Mouse (Mus musculus) kidney, postnatal 0 days (tissue): ENCODE measurements around the gene Abt1. TPM values are rescaled to one million over a fixed set of nuclear protein-coding genes. Genes with fewer than 3 reads are reported as not detected.
A peak's percentile ranks its signal among the peaks of the same experiment; 100 is the strongest.
"Not testable (repeated sequence)": the region's sequence is repeated elsewhere in the genome, so short reads cannot be mapped to it uniquely, and the experiment has no call there.

Experiments
- ATAC-seq: fragments of 200-750 bp; cut with Nextera tagmentation; replicated peaks from 2 replicates; pipeline ENCODE4 v1.8.0; 2017; ENCODE audit warnings: low read depth, moderate number of reproducible peaks, moderate TSS enrichment, moderate library complexity; ENCODE audit not compliant: low FRiP score
- DNase-seq: peaks from one replicate; pipeline ENCODE4 v3.0.0-alpha.2; 2016; ENCODE audit warnings: low spot score
- H3K27ac ChIP-seq: fragments of 300-500 bp; sonication (generic); 2 replicates; pipeline ENCODE4 v1.5.1; 2014; ENCODE audit warnings: mild to moderate bottlenecking
- H3K27me3 ChIP-seq: fragments of 300-500 bp; sonication (generic); 2 replicates; pipeline ENCODE4 v1.6.1; 2014; ENCODE audit warnings: low read length, mixed read lengths; ENCODE audit not compliant: insufficient read depth
- H3K36me3 ChIP-seq: fragments of 300-500 bp; sonication (generic); 2 replicates; pipeline ENCODE4 v1.6.1; 2014; ENCODE audit warnings: low read length, mixed read lengths; ENCODE audit not compliant: insufficient read depth
- H3K4me1 ChIP-seq: fragments of 300-500 bp; sonication (generic); replicated peaks from 2 replicates; pipeline ENCODE4 v1.6.1; 2014; ENCODE audit warnings: antibody characterized with exemption, low read length, mixed read lengths; ENCODE audit not compliant: insufficient read depth
- H3K4me2 ChIP-seq: fragments of 300-500 bp; sonication (generic); 2 replicates; pipeline ENCODE4 v1.6.1; 2014; ENCODE audit warnings: mild to moderate bottlenecking, low read length, moderate library complexity, mixed read lengths
- H3K4me3 ChIP-seq: fragments of 300-500 bp; sonication (generic); replicated peaks from 2 replicates; pipeline ENCODE4 v1.5.1; 2014; ENCODE audit warnings: low read depth, low read length
- H3K9ac ChIP-seq: fragments of 300-500 bp; sonication (generic); 2 replicates; pipeline ENCODE4 v1.6.1; 2014; ENCODE audit warnings: low read depth, low read length
- H3K9me3 ChIP-seq: fragments of 300-500 bp; sonication (generic); replicated peaks from 2 replicates; pipeline ENCODE4 v1.6.1; 2016; ENCODE audit warnings: low read length, inconsistent platforms, mixed read lengths
- CTCF ChIP-seq: IDR thresholded peaks from 2 replicates; pipeline ENCODE4 v1.5.1; 2016; ENCODE audit warnings: antibody characterized with exemption, low read depth, mild to moderate bottlenecking, moderate library complexity
- WGBS: fragments of 180-500 bp; shearing (Covaris S2); extraction: QIAGEN DNeasy Blood & Tissue Kit; methylation state at CpG from one replicate; pipeline ENCODE4 v1.1.7; 2014; 5-methylcytosine and 5-hydroxymethylcytosine counted together
- polyA plus RNA-seq: library from polyadenylated mRNA; unstranded; fragments of >200 nt; fragmentation: Nextera tagmentation; extraction: Ambion mirVana; gene quantifications from 2 replicates; pipeline ENCODE4 v1.2.1, GENCODE M21; 2015

Gene Abt1
- polyA plus RNA-seq, 1 experiment from 2014 or later, result 10.0 TPM

GRCm38 (mm10) chr13:23400771-23401682 is 22.6 kb downstream of the Abt1 start:
- no peak for TF ChIP-seq CTCF
- Histone ChIP-seq H3K36me3 (no peaks in the 10 kb centered on the region), H3K27me3 (0 out of 2 replicates have a peak, but pooled peaks cover 10% of the 10 kb centered on the region), H3K27ac (no peak overlapping the region), H3K4me3 (no peak overlapping the region; the same call in 1 of the 2 replicates), H3K9me3 (no peaks in the 10 kb centered on the region), H3K4me1 (peaks cover 2% of the 10 kb centered on the region; the same call in 1 of the 2 replicates), H3K9ac (no peak overlapping the region), H3K4me2 (peak overlapping the region; percentile 68; the same call in 1 of the 2 replicates)
- WGBS, result 12% methylated on average over 24 of the region's 24 CpGs
- DNase-seq, result no peak
- no peak for ATAC-seq

DNA sequence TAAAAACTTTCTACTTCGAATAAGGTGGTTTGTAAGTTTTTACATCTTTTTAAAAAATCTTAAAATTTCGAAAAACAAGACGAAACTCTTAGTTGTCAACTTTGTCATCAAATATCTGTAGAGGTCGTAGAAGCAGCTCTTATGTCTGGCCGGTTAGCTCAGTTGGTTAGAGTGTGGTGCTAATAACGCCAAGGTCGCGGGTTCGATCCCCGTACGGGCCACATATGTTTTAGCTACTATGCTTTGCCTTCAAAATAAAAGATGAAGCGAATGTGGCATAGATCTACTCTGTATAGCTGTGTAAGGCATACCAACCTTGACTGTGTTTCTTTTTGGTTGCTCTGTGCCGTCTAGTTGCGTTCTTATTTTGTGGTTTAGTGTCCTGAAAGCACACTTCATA is 26.8 kb downstream of the Abt1 start:
- not testable (repeated sequence) for ATAC-seq, H3K4me2 ChIP-seq, DNase-seq, H3K9ac ChIP-seq, H3K27ac ChIP-seq, H3K4me3 ChIP-seq, H3K9me3 ChIP-seq, H3K36me3 ChIP-seq, H3K4me1 ChIP-seq
- peaks cover 25% of the 10 kb centered on the region; the same call in 1 of the 2 replicates for H3K27me3 ChIP-seq
- 18% methylated on average over 14 of the region's 14 CpGs for WGBS

GRCm38 (mm10) chr13:23396246-23396703 is 27.4 kb downstream of the Abt1 start:
- Histone ChIP-seq H3K4me1 (peaks cover 4% of the 10 kb centered on the region; the same call in 1 of the 2 replicates), H3K9ac (no peak overlapping the region), H3K27me3 (peaks cover 25% of the 10 kb centered on the region; the same call in 1 of the 2 replicates), H3K27ac (no peak overlapping the region), H3K4me2 (peak overlapping the region; percentile 72), H3K4me3 (peak overlapping the region; percentile 36), H3K36me3 (no peaks in the 10 kb centered on the region), H3K9me3 (no peaks in the 10 kb centered on the region)
- DNase-seq (peak; percentile 24), ATAC-seq (no peak)
- under 1% methylated on average over 31 of the region's 31 CpGs for whole genome bisulfite sequencing
- TF ChIP-seq CTCF, result no peak

- peaks cover 4% of the 10 kb centered on the region; the same call in 1 of the 2 replicates for H3K4me1 ChIP-seq
- DNase-seq (peak; percentile 11), ATAC-seq (no peak)
- H3K9me3 ChIP-seq, result no peaks in the 10 kb centered on the region
- no peak overlapping the region for H3K9ac ChIP-seq
- H3K27ac ChIP-seq, result no peak overlapping the region
- H3K4me2 ChIP-seq, result peak overlapping the region; percentile 72
- peak overlapping the region; percentile 36 for H3K4me3 ChIP-seq
- peaks cover 25% of the 10 kb centered on the region; the same call in 1 of the 2 replicates for H3K27me3 ChIP-seq
- H3K36me3 ChIP-seq, result no peaks in the 10 kb centered on the region
- no peak for TF ChIP-seq CTCF
- WGBS, result 2% methylated on average over 43 of the region's 43 CpGs
Observed at GRCm38 (mm10) chr13:23395301-23396245, 28.1 kb downstream of the Abt1 start.

- H3K9ac ChIP-seq, result no peak overlapping the region
- no peaks in the 10 kb centered on the region for H3K9me3 ChIP-seq
- no peak for ATAC-seq
- H3K4me1 ChIP-seq, result no peaks in the 10 kb centered on the region
- TF ChIP-seq CTCF, result no peak
- no peak overlapping the region for H3K4me2 ChIP-seq
- H3K27me3 ChIP-seq, result no peaks in the 10 kb centered on the region
- H3K4me3 ChIP-seq, result no peak overlapping the region
- no peaks in the 10 kb centered on the region for H3K36me3 ChIP-seq
- no peak for DNase-seq
- no peak overlapping the region for H3K27ac ChIP-seq
- WGBS, result 89% methylated on average over 1 of the region's 1 CpGs
Observed at GRCm38 (mm10) chr13:23387548-23387947, 36.1 kb downstream of the Abt1 start.

DNA sequence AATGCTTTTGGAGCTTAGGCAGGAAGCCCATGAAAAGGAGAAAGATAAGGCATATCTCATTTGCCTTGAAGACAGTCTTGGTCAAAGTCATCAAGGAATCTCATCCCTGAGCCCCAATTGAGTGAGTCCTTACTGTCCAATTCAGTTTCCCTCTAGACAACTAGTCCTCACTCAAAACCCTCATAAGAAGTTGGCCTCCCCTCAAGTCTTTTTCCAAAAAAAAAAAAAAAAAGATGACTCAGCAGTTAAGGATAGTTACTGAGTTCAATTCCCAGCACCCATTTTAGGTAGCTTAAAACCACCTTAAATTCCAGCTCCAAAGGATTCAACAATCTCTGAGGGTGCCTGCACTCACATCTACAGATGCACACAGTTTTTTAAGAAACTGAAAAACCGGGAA is 40.5 kb downstream of the Abt1 start:
- 68% methylated on average over 1 of the region's 1 CpGs for WGBS
- TF ChIP-seq CTCF, result no peak
- H3K4me3 ChIP-seq, result no peak overlapping the region

More for the DNA sequence above, 40.5 kb downstream of the Abt1 start:
- no peaks in the 10 kb centered on the region for H3K36me3 ChIP-seq
- ATAC-seq (no peak), DNase-seq (no peak)
- no peaks in the 10 kb centered on the region for H3K9me3 ChIP-seq
- H3K9ac ChIP-seq, result no peak overlapping the region
- H3K4me2 ChIP-seq, result no peak overlapping the region
- no peaks in the 10 kb centered on the region for H3K4me1 ChIP-seq
- H3K27me3 ChIP-seq, result no peaks in the 10 kb centered on the region
- no peak overlapping the region for H3K27ac ChIP-seq
